Mouse (Mus musculus): ENCODE results near the gene Ifngr1.

GRCm38 (mm10) chr10:19548016-19548415 is 43.7 kb upstream of the Ifngr1 start:
- no peak for TF ChIP-seq CTCF (IDR thresholded peaks at IDR 0.05; ENCODE audit: control insufficient read depth, insufficient read depth, insufficient replicate concordance, low read depth, low read length)
- no peak for TF ChIP-seq POLR2A (IDR thresholded peaks at IDR 0.05; ENCODE audit: control insufficient read depth, low read depth, low read length)

Data from testis, adult 2 months (tissue).